Mouse (Mus musculus) kidney, postnatal 0 days (tissue): ENCODE data around the gene Slc22a18. TPM values are rescaled to one million over a fixed set of nuclear protein-coding genes. Genes with fewer than 3 reads are reported as not detected.
A peak's percentile ranks its signal among the peaks of the same experiment; 100 is the strongest.

Source experiments
- ATAC-seq: fragments of 200-750 bp; cut with Nextera tagmentation; replicated peaks from 2 replicates; pipeline ENCODE4 v1.8.0; 2017; ENCODE audit warnings: low read depth, moderate number of reproducible peaks, moderate TSS enrichment, moderate library complexity; ENCODE audit not compliant: low FRiP score
- DNase-seq: peaks from one replicate; pipeline ENCODE4 v3.0.0-alpha.2; 2016; ENCODE audit warnings: low spot score
- H3K27ac ChIP-seq: fragments of 300-500 bp; sonication (generic); 2 replicates; pipeline ENCODE4 v1.5.1; 2014; ENCODE audit warnings: mild to moderate bottlenecking
- H3K27me3 ChIP-seq: fragments of 300-500 bp; sonication (generic); 2 replicates; pipeline ENCODE4 v1.6.1; 2014; ENCODE audit warnings: low read length, mixed read lengths; ENCODE audit not compliant: insufficient read depth
- H3K36me3 ChIP-seq: fragments of 300-500 bp; sonication (generic); 2 replicates; pipeline ENCODE4 v1.6.1; 2014; ENCODE audit warnings: low read length, mixed read lengths; ENCODE audit not compliant: insufficient read depth
- H3K4me1 ChIP-seq: fragments of 300-500 bp; sonication (generic); replicated peaks from 2 replicates; pipeline ENCODE4 v1.6.1; 2014; ENCODE audit warnings: antibody characterized with exemption, low read length, mixed read lengths; ENCODE audit not compliant: insufficient read depth
- H3K4me2 ChIP-seq: fragments of 300-500 bp; sonication (generic); 2 replicates; pipeline ENCODE4 v1.6.1; 2014; ENCODE audit warnings: mild to moderate bottlenecking, low read length, moderate library complexity, mixed read lengths
- H3K4me3 ChIP-seq: fragments of 300-500 bp; sonication (generic); replicated peaks from 2 replicates; pipeline ENCODE4 v1.5.1; 2014; ENCODE audit warnings: low read depth, low read length
- H3K9ac ChIP-seq: fragments of 300-500 bp; sonication (generic); 2 replicates; pipeline ENCODE4 v1.6.1; 2014; ENCODE audit warnings: low read depth, low read length
- H3K9me3 ChIP-seq: fragments of 300-500 bp; sonication (generic); replicated peaks from 2 replicates; pipeline ENCODE4 v1.6.1; 2016; ENCODE audit warnings: low read length, inconsistent platforms, mixed read lengths
- CTCF ChIP-seq: IDR thresholded peaks from 2 replicates; pipeline ENCODE4 v1.5.1; 2016; ENCODE audit warnings: antibody characterized with exemption, low read depth, mild to moderate bottlenecking, moderate library complexity
- WGBS: fragments of 180-500 bp; shearing (Covaris S2); extraction: QIAGEN DNeasy Blood & Tissue Kit; methylation state at CpG from one replicate; pipeline ENCODE4 v1.1.7; 2014; 5-methylcytosine and 5-hydroxymethylcytosine counted together
- polyA plus RNA-seq: library from polyadenylated mRNA; unstranded; fragments of >200 nt; fragmentation: Nextera tagmentation; extraction: Ambion mirVana; gene quantifications from 2 replicates; pipeline ENCODE4 v1.2.1, GENCODE M21; 2015

Slc22a18 gene
- polyA plus RNA-seq, 1 experiment from 2014 or later, result 22.1 TPM

- Histone ChIP-seq H3K27me3 (no peaks in the 10 kb centered on the region), H3K27ac (no peak overlapping the region), H3K4me3 (no peak overlapping the region), H3K9ac (no peak overlapping the region), H3K4me2 (no peak overlapping the region), H3K9me3 (no peaks in the 10 kb centered on the region), H3K4me1 (no peaks in the 10 kb centered on the region), H3K36me3 (no peaks in the 10 kb centered on the region)
- ATAC-seq, result no peak
- WGBS, result 26% methylated on average over 6 of the region's 6 CpGs
- DNase-seq, result no peak
- TF ChIP-seq CTCF, result no peak
These were observed 5.8 kb upstream of the Slc22a18 start for GRCm38 (mm10) chr7:143467714-143468113.

DNA sequence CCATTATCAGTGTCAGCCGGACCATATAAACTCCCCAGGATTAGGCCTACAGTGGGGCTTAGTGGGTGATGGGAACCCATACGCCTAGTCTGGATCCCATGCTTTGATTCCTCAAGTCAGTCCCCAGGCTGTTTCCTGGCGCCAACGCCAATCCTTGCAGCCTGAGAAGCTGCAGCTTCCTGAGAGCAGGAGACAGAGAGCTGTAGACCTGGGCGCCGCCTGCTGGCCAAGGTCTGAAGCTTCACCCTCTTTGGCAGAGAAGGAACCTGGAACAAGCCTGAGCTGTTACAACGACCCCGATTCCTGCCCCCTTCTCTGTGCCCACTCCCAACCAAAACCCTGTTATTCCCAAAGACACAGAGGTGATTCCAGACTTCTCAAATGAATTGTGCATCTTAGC, 3.6 kb upstream of the Slc22a18 start:
- no peak overlapping the region for H3K9ac ChIP-seq
- 12% methylated on average over 8 of the region's 8 CpGs for WGBS
- H3K4me2 ChIP-seq, result no peak overlapping the region
- no peak overlapping the region for H3K4me3 ChIP-seq
- no peaks in the 10 kb centered on the region for H3K27me3 ChIP-seq
- H3K9me3 ChIP-seq, result no peaks in the 10 kb centered on the region
- H3K36me3 ChIP-seq, result no peaks in the 10 kb centered on the region
- H3K27ac ChIP-seq, result no peak overlapping the region
- peak; percentile 90 for TF ChIP-seq CTCF
- no peaks in the 10 kb centered on the region for H3K4me1 ChIP-seq
- peak; percentile 90 for DNase-seq
- ATAC-seq, result no peak

DNA sequence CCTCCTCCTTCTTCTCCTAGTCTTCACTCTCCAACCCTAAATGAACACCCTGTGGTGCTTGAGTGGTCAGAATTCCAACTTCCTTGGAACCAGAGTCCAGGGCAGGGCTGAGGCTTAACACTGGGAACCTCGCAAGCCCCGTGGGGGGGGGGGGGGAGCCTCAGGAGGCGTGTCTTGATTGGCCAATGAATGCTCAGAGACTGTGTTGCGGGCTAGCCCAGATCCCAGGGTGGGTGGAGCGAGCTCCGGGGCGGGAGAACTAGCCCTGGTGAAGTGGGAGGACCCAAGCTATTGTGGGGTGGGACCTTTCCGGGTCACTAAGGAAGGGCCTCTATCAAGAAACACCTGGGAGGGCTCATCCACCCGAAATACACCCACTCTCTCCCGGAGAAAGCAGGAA, 1.3 kb downstream of the Slc22a18 start:
- Histone ChIP-seq H3K9ac (no peak overlapping the region), H3K36me3 (no peaks in the 10 kb centered on the region), H3K4me1 (no peaks in the 10 kb centered on the region), H3K9me3 (no peaks in the 10 kb centered on the region), H3K4me2 (no peak overlapping the region), H3K27me3 (no peaks in the 10 kb centered on the region), H3K27ac (no peak overlapping the region), H3K4me3 (no peak overlapping the region)
- ATAC-seq, result peak; percentile 48
- no peak for DNase-seq
- no peak for TF ChIP-seq CTCF
- 37% methylated on average over 10 of the region's 10 CpGs for WGBS

GRCm38 (mm10) chr7:143475876-143476275, 2.3 kb downstream of the Slc22a18 start:
- Histone ChIP-seq H3K27me3 (no peaks in the 10 kb centered on the region), H3K27ac (peak overlapping the region; percentile 50; the same call in 1 of the 2 replicates), H3K4me1 (no peaks in the 10 kb centered on the region), H3K4me2 (no peak overlapping the region), H3K36me3 (no peaks in the 10 kb centered on the region), H3K9me3 (no peaks in the 10 kb centered on the region), H3K4me3 (no peak overlapping the region), H3K9ac (no peak overlapping the region)
- ATAC-seq (peak; percentile 72), DNase-seq (no peak)
- TF ChIP-seq CTCF, result no peak
- WGBS, result 57% methylated on average over 11 of the region's 11 CpGs

DNA sequence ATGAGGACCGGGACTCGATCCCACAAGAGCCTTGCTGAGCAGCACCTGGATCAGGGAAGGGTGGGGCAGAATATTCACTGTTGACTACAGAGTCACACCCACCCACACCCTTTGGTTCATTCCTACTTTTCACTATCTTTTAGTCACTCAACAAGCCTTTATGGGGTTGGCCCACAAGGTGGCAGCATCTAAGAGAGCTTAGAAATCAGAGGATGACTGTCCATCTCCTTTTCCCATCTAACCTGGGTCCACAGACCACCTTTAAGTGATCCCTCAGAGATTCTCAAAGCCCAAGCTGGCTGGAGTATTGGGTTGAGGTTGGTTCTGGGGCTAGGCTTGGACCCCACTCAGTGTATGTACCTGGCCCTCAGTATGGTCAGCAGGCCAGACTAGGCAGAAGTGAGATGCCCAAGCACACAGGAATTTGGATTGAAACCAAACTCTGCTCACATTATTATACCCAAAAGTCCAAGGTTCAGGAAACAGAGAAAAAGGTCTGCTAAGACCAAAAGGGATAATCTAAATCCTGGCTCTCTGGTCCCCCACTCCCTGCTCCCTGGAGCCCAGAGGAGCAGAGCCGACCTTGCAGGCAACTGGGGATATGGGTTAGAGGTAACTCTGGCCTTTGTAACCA, 3.3 kb downstream of the Slc22a18 start:
- DNase-seq (no peak), ATAC-seq (no peak)
- Histone ChIP-seq H3K36me3 (no peaks in the 10 kb centered on the region), H3K4me2 (no peak overlapping the region), H3K4me1 (no peaks in the 10 kb centered on the region), H3K4me3 (no peak overlapping the region), H3K27me3 (no peaks in the 10 kb centered on the region), H3K9ac (no peak overlapping the region), H3K9me3 (no peaks in the 10 kb centered on the region), H3K27ac (no peak overlapping the region)
- 85% methylated on average over 3 of the region's 3 CpGs for WGBS
- peak; percentile 42; the same call in 1 of the 2 replicates for TF ChIP-seq CTCF

- DNase-seq (no peak), ATAC-seq (no peak)
- TF ChIP-seq CTCF, result no peak
- Histone ChIP-seq H3K27ac (no peak overlapping the region), H3K9ac (no peak overlapping the region), H3K36me3 (no peaks in the 10 kb centered on the region), H3K4me2 (no peak overlapping the region), H3K27me3 (no peaks in the 10 kb centered on the region), H3K9me3 (no peaks in the 10 kb centered on the region), H3K4me1 (no peaks in the 10 kb centered on the region), H3K4me3 (no peak overlapping the region)
- 87% methylated on average over 5 of the region's 5 CpGs for WGBS
These were observed 4.3 kb downstream of the Slc22a18 start for GRCm38 (mm10) chr7:143477800-143478199.

DNA sequence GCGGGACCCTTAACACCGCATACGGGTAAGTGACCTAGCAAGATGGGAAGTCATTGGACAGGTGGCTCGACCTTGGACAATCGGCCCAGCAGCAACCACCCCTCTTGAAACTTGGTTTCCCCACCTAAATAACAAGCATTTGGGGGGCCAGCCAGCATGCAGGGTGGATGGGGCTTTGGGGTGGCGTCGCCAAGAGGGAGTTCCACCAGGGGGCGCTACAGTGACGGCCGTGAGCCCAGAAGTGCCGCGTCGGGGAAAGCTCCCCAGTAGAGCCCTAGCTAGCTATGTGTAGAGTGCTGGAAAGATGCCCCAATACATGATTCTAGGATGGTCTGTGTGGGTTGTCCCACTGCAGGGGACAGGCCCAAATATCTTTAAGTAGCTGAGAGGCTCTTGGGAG, 7.0 kb downstream of the Slc22a18 start:
- no peaks in the 10 kb centered on the region for H3K36me3 ChIP-seq
- DNase-seq, result peak; percentile 67
- no peak overlapping the region for H3K9ac ChIP-seq
- no peak overlapping the region for H3K4me3 ChIP-seq
- peak; percentile 76 for TF ChIP-seq CTCF
- 26% methylated on average over 13 of the region's 13 CpGs for WGBS
- no peaks in the 10 kb centered on the region for H3K9me3 ChIP-seq
- H3K4me1 ChIP-seq, result no peaks in the 10 kb centered on the region
- no peaks in the 10 kb centered on the region for H3K27me3 ChIP-seq
- no peak overlapping the region for H3K4me2 ChIP-seq
- H3K27ac ChIP-seq, result no peak overlapping the region
- no peak for ATAC-seq
